Mouse (Mus musculus): Measurements from ENCODE around the gene Shc2.

GRCm38 (mm10) chr10:79578891-79579290, 58.8 kb downstream of the Shc2 start:
- TF ChIP-seq CTCF (IDR thresholded peaks at IDR 0.05; ENCODE audit: low read depth, low read length) (no peak), GATA1 (IDR thresholded peaks at IDR 0.05; ENCODE audit: borderline replicate concordance, low read length) (no peak), GATA2 (IDR thresholded peaks at IDR 0.05; ENCODE audit: borderline replicate concordance, low read depth, low read length) (no peak), POLR2AphosphoS5 (IDR thresholded peaks at IDR 0.05; ENCODE audit: insufficient replicate concordance, low read depth, low read length) (no peak), TAL1 (conservative IDR thresholded peaks at IDR 0.05; ENCODE audit: low read depth, low read length) (no peak)
